Mouse (Mus musculus) embryonic facial prominence, embryonic 13.5 days (tissue): ENCODE results near the gene Cr1l. TPM values are rescaled to one million over a fixed set of nuclear protein-coding genes. Genes with fewer than 3 reads are reported as not detected.

ENCODE experiments used
- ATAC-seq: fragments of 200-750 bp; cut with Nextera tagmentation; 2 replicates; pipeline ENCODE4 v1.8.0; 2017; ENCODE audit warnings: low read depth; ENCODE audit not compliant: insufficient number of reproducible peaks, insufficient read depth, low FRiP score, low TSS enrichment
- H3K27ac ChIP-seq: fragments of 300-500 bp; sonication (generic); 2 replicates; pipeline ENCODE4 v1.5.1; 2015; ENCODE audit warnings: moderate library complexity, mild to moderate bottlenecking, inconsistent platforms
- H3K27me3 ChIP-seq: fragments of 300-500 bp; sonication (generic); 2 replicates; pipeline ENCODE4 v1.6.1; 2015; ENCODE audit warnings: mild to moderate bottlenecking, inconsistent platforms
- H3K36me3 ChIP-seq: fragments of 300-500 bp; sonication (generic); 2 replicates; pipeline ENCODE4 v1.6.1; 2015; ENCODE audit warnings: mild to moderate bottlenecking, inconsistent platforms
- H3K4me1 ChIP-seq: fragments of 300-500 bp; sonication (generic); 2 replicates; pipeline ENCODE4 v1.6.1; 2015; ENCODE audit warnings: inconsistent platforms
- H3K4me2 ChIP-seq: fragments of 300-500 bp; sonication (generic); 2 replicates; pipeline ENCODE4 v1.6.1; 2015; ENCODE audit warnings: moderate library complexity, mild to moderate bottlenecking, inconsistent platforms
- H3K4me3 ChIP-seq: fragments of 300-500 bp; sonication (generic); 2 replicates; pipeline ENCODE4 v1.5.1; 2015; ENCODE audit warnings: mild to moderate bottlenecking, inconsistent platforms
- H3K9ac ChIP-seq: fragments of 300-500 bp; sonication (generic); 2 replicates; pipeline ENCODE4 v1.6.1; 2015; ENCODE audit warnings: mild to moderate bottlenecking, inconsistent platforms
- H3K9me3 ChIP-seq: fragments of 300-500 bp; sonication (generic); 2 replicates; pipeline ENCODE4 v1.6.1; 2016; ENCODE audit warnings: inconsistent platforms
- WGBS: fragments of 180-500 bp; shearing (Covaris S2); methylation state at CpG from one replicate; pipeline ENCODE4 v1.1.7; 2015; ENCODE audit warnings: mixed read lengths; 5-methylcytosine and 5-hydroxymethylcytosine counted together
- polyA plus RNA-seq: library from polyadenylated mRNA; unstranded; fragments of >200 nt; fragmentation: Nextera tagmentation; extraction: Ambion mirVana; gene quantifications from 2 replicates; pipeline ENCODE4 v1.2.1, GENCODE M21; 2015

Cr1l gene
- 58.7 and 60.1 TPM in 2 replicates for polyA plus RNA-seq

DNA sequence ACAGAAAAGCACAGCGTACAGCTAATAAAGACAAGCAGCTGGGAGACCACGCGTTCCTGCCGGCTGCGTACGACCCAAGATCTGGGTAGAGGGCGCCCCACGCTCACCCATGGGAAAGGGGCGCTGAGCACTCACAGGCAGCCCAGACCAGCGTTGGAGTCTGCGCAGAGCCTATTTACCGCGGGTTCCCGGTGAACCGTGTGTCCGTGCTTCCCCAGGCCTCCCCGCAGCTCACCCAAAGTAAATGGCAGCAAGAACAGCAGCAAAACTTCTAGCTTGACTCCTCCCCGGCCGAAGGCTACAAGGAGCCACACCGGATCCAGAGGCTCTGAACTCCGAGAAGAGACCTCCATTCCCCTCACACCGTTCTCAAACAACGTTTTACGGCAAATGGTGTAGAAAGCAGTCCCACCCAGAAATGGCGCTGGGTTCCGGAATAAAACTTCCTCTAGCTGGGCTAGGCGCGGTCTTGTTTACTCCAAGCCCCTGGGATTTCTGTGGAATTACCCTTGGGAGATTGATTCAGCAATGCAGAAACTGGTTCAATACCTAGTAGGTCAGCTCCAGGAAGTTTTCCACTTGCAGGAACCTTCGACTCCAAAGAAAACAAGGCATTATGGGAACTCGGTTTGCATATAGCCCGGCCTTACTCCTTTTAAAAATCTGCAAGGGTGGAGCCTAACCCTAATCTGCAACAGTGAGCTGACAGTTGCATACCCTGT is at the start of gene Cr1l:
Gene Cr1l, minus strand, starts transcription at position 634 of the 722 bp plus-strand sequence.
- peaks cover 11% of the 10 kb centered on the region; the same call in 1 of the 2 replicates for H3K36me3 ChIP-seq
- WGBS, result under 1% methylated on average over 31 of the region's 31 CpGs
- H3K4me2 ChIP-seq, result peak within 1 kb of the TSS; percentile 63
- peaks cover 14% of the 10 kb centered on the region for H3K4me1 ChIP-seq
- H3K9me3 ChIP-seq, result no peaks in the 10 kb centered on the region
- H3K4me3 ChIP-seq, result peak within 1 kb of the TSS; percentile 66
- peak; percentile 98 for ATAC-seq
- no peaks in the 10 kb centered on the region for H3K27me3 ChIP-seq
- H3K9ac ChIP-seq, result peak within 1 kb of the TSS; percentile 88
- H3K27ac ChIP-seq, result peak within 1 kb of the TSS; percentile 98

DNA sequence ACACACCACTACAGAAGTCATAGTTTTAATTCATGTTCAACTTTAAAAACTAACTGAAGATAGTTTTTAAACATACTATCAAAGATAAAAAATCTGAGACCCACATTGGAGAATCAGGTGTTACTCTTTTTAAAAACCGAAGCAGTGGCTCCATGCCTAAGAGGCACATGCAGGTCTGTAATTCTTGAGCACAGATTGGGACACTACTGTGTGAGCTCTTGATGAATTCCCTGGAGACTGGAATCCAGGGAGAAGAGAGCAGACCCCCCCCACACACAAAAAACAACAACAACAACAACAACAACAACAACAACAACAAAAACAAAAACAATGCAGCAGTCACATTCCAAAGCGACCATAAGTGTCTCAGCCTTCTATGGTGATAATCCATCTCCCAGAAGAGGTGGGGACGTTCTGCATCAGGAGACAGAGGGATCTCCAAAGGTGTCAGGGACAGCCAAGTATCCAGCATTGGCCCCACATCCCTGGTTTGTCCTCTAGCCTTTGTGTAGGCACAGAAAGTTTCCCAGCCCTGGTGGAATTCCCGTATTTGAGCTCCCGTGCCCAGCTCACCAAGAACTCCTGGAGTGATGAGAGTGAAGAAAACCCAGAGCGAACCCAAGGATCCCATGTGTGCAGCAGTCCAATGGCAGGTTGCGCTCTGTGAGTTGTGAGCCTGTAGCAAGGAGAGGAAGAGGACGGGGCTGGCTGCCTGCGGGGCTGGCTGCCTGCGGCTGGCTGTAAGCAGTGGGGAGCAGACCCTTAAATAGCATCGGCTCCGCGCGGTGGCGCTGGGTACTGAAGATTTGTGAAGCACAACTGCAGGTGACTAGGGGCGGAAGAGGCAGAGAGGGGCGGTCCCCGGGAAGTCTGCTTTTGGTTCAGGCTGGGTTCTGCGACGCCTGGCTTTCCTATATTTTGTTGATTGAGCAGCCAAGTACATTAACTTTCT is 44.9 kb upstream of the Cr1l start, which contains the start of gene Cr2:
Gene Cr2, minus strand, starts transcription at position 737 of the 952 bp plus-strand sequence.
- H3K9ac ChIP-seq, result peak within 1 kb of the TSS; percentile 51; the same call in 1 of the 2 replicates
- peaks cover 12% of the 10 kb centered on the region; the same call in 1 of the 2 replicates for H3K27me3 ChIP-seq
- no peaks in the 10 kb centered on the region for H3K9me3 ChIP-seq

GRCm38 (mm10) chr1:195164996-195165755 is 33.8 kb upstream of the Cr1l start:
- no peak overlapping the region for H3K27ac ChIP-seq
- no peak overlapping the region for H3K4me3 ChIP-seq
- no peaks in the 10 kb centered on the region for H3K27me3 ChIP-seq
- no peak overlapping the region for H3K9ac ChIP-seq
- no peaks in the 10 kb centered on the region for H3K36me3 ChIP-seq
- no peaks in the 10 kb centered on the region for H3K9me3 ChIP-seq
- no peaks in the 10 kb centered on the region for H3K4me1 ChIP-seq
- H3K4me2 ChIP-seq, result no peak overlapping the region
- WGBS, result 83% methylated on average over 9 of the region's 9 CpGs
- no peak for ATAC-seq

More for the DNA sequence above, 44.9 kb upstream of the Cr1l start, which contains the start of gene Cr2:
- Histone ChIP-seq H3K4me1 (0 out of 2 replicates have a peak, but pooled peaks cover 7% of the 10 kb centered on the region), H3K36me3 (no peaks in the 10 kb centered on the region), H3K27ac (no peak within 1 kb of the TSS), H3K4me3 (peak within 1 kb of the TSS; percentile 29), H3K4me2 (peak within 1 kb of the TSS; percentile 61)
- peak; percentile 78 for ATAC-seq
- WGBS, result 6% methylated on average over 20 of the region's 20 CpGs

DNA sequence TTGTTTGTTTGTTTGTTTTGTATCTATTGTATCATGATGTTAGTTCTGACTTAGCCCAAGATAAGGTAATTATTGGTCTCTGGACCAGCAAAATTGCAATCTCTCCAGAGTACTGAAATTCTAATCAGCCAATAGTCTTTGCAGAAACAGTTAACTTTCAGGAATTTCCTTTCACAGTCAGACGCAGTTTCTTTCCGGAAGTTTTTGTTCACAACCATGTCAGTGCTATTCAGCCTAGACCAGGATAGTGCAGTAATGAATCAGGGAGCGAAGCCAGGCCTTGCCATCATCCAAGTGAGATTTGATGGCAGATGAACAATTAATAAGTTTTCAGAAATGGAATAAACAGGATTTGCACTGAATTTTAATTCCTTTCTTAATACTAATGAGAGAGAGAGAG is 684 bp upstream of the Cr1l start:
- Histone ChIP-seq H3K9me3 (no peaks in the 10 kb centered on the region), H3K4me1 (peaks cover 14% of the 10 kb centered on the region), H3K9ac (no peak overlapping the region), H3K27me3 (no peaks in the 10 kb centered on the region), H3K4me2 (peak overlapping the region; percentile 63), H3K4me3 (peak overlapping the region; percentile 66; the same call in 1 of the 2 replicates), H3K27ac (peak overlapping the region; percentile 98; the same call in 1 of the 2 replicates), H3K36me3 (peaks cover 10% of the 10 kb centered on the region; the same call in 1 of the 2 replicates)
- 48% methylated on average over 3 of the region's 3 CpGs for WGBS
- ATAC-seq, result no peak

- peak overlapping the region; percentile 98 for H3K27ac ChIP-seq
- peak overlapping the region; percentile 88 for H3K9ac ChIP-seq
- WGBS, result 25% methylated on average over 4 of the region's 4 CpGs
- H3K4me2 ChIP-seq, result peak overlapping the region; percentile 63
- no peak for ATAC-seq
- H3K9me3 ChIP-seq, result no peaks in the 10 kb centered on the region
- H3K4me1 ChIP-seq, result peaks cover 14% of the 10 kb centered on the region
- H3K36me3 ChIP-seq, result peaks cover 11% of the 10 kb centered on the region; the same call in 1 of the 2 replicates
- no peaks in the 10 kb centered on the region for H3K27me3 ChIP-seq
- peak overlapping the region; percentile 66 for H3K4me3 ChIP-seq
Measured at GRCm38 (mm10) chr1:195131675-195132015, 259 bp upstream of the Cr1l start.

DNA sequence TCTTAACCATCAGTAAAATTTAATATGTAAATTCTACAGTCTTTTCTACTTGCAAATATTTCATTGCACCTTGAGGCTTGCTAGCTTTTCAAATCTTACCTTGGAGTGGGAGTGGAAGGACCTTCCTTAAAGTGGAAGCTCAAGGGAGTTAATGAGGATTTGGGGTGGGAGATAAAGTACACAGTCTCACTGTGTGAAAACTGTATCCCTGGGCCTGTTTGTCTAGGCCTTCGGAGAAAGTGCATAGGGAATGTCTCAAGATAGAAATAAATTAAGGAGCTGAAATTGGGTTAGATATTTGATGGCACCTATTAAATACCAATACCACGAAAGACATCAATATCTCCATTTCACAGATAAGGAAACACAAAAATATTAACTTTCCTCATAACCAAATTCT is 907 bp downstream of the Cr1l start:
- Histone ChIP-seq H3K27ac (peak overlapping the region; percentile 98; the same call in 1 of the 2 replicates), H3K36me3 (peaks cover 14% of the 10 kb centered on the region; the same call in 1 of the 2 replicates), H3K4me1 (peaks cover 14% of the 10 kb centered on the region), H3K9me3 (no peaks in the 10 kb centered on the region), H3K9ac (peak overlapping the region; percentile 88), H3K4me3 (peak overlapping the region; percentile 66), H3K4me2 (peak overlapping the region; percentile 63), H3K27me3 (no peaks in the 10 kb centered on the region)
- 5% methylated on average over 2 of the region's 2 CpGs for WGBS
- ATAC-seq, result 0 out of 2 replicates have a peak, but pooled peaks have one; percentile 32

DNA sequence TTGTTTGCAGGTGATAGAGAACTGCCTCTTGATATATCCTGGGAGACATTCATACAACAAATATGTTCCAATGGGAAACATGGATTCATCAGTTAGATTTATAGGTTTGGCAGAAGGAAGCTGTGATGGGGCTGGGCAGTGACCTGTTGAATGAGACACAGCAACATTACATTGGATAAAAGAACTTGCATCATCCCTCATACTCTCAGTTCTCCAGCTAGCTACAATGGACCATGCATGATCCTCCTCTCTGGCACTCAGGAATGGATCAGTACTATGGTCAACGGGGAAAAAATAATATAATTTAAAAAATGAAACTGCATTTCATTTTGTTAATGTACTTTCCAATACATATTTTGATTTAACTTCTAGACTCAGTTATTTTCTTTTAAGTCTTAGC is 1.5 kb downstream of the Cr1l start:
- peak overlapping the region; percentile 22; the same call in 1 of the 2 replicates for H3K4me2 ChIP-seq
- peaks cover 14% of the 10 kb centered on the region for H3K4me1 ChIP-seq
- H3K27ac ChIP-seq, result no peak overlapping the region
- H3K4me3 ChIP-seq, result no peak overlapping the region
- no peaks in the 10 kb centered on the region for H3K9me3 ChIP-seq
- ATAC-seq, result no peak
- H3K36me3 ChIP-seq, result peaks cover 18% of the 10 kb centered on the region
- H3K9ac ChIP-seq, result no peak overlapping the region
- H3K27me3 ChIP-seq, result no peaks in the 10 kb centered on the region
- WGBS, result 72% methylated on average over 1 of the region's 1 CpGs

DNA sequence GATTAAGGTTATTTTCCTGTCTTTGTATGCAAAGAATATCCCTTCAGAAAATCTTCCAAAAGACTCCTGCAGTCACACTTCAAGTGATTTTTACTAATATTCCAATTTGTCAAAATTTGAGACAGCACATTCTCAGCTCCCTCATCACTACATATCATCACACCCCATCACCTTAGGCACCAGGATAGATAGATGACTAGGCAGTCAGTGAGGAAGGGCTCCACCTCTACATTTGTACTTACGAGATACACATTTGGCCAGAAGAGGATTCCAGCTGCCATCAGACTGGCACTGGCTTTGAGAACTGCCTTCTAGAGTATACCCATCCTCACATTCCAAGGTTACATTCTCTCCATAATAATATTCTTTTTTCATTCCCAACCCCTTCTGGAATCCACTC is 17.0 kb downstream of the Cr1l start:
- Histone ChIP-seq H3K9ac (no peak overlapping the region), H3K4me1 (no peaks in the 10 kb centered on the region), H3K4me2 (no peak overlapping the region), H3K36me3 (peaks cover 55% of the 10 kb centered on the region), H3K9me3 (no peaks in the 10 kb centered on the region), H3K4me3 (no peak overlapping the region), H3K27ac (no peak overlapping the region), H3K27me3 (no peaks in the 10 kb centered on the region)
- 100% methylated on average over 1 of the region's 1 CpGs for WGBS
- no peak for ATAC-seq

- Histone ChIP-seq H3K4me3 (no peak overlapping the region), H3K36me3 (peaks cover 57% of the 10 kb centered on the region), H3K27ac (no peak overlapping the region), H3K4me2 (no peak overlapping the region), H3K27me3 (no peaks in the 10 kb centered on the region), H3K9ac (no peak overlapping the region), H3K9me3 (no peaks in the 10 kb centered on the region), H3K4me1 (no peaks in the 10 kb centered on the region)
- no peak for ATAC-seq
- WGBS, result 88% methylated on average over 4 of the region's 4 CpGs
Measured at GRCm38 (mm10) chr1:195113621-195114020, 17.8 kb downstream of the Cr1l start.

- H3K4me3 ChIP-seq, result no peak overlapping the region
- no peak overlapping the region for H3K4me2 ChIP-seq
- H3K9ac ChIP-seq, result no peak overlapping the region
- peaks cover 56% of the 10 kb centered on the region for H3K36me3 ChIP-seq
- no peak for ATAC-seq
- 88% methylated on average over 4 of the region's 4 CpGs for WGBS
- no peaks in the 10 kb centered on the region for H3K27me3 ChIP-seq
- no peak overlapping the region for H3K27ac ChIP-seq
- H3K4me1 ChIP-seq, result no peaks in the 10 kb centered on the region
- no peaks in the 10 kb centered on the region for H3K9me3 ChIP-seq
Measured at GRCm38 (mm10) chr1:195100693-195101092, 30.7 kb downstream of the Cr1l start.

DNA sequence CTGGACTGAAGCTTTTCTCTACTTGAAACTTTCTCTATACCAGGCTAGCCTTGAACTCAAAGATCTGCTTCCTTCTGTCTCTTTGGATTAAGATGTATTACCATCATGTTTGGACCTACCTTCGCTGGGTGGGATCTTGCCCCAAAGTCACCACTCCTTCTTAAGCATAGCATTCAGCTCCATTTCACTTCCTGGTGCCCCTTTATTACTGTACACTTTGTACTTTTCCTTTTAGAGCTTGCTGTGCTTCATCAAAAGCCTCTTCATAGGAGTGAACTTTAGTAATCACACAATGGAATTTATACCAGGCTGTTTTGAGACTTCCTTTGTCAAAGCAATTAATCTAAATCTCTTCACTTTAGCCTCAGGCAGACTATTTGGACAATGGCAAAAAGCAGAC is 33.4 kb downstream of the Cr1l start:
- Histone ChIP-seq H3K27ac (no peak overlapping the region), H3K4me1 (no peaks in the 10 kb centered on the region; the same call in 1 of the 2 replicates), H3K4me3 (no peak overlapping the region), H3K9ac (no peak overlapping the region), H3K36me3 (peaks cover 40% of the 10 kb centered on the region), H3K4me2 (no peak overlapping the region), H3K27me3 (no peaks in the 10 kb centered on the region), H3K9me3 (no peaks in the 10 kb centered on the region)
- WGBS, result 98% methylated on average over 1 of the region's 1 CpGs
- no peak for ATAC-seq
